Mouse (Mus musculus) olfactory bulb, adult 2 months (tissue): ENCODE measurements at regions not wholly inside any gene's neighbourhood (a gene's known extent, or its start where the extent isn't known, plus 50 kb on each side); places are given as distances from the start of the nearest gene placed in this dataset.

Experiments
- CTCF ChIP-seq: fragments of 200-500 bp; IDR thresholded peaks from 2 replicates; pipeline ENCODE4 v1.5.1; 2012; ENCODE audit warnings: low read depth, mild to moderate bottlenecking, low read length, moderate library complexity; ENCODE audit not compliant: insufficient read depth
- POLR2A ChIP-seq: fragments of 200-500 bp; IDR thresholded peaks from 2 replicates; pipeline ENCODE4 v1.6.1; 2012; ENCODE audit warnings: mild to moderate bottlenecking, low read depth, low read length, moderate library complexity; ENCODE audit not compliant: insufficient read depth

DNA sequence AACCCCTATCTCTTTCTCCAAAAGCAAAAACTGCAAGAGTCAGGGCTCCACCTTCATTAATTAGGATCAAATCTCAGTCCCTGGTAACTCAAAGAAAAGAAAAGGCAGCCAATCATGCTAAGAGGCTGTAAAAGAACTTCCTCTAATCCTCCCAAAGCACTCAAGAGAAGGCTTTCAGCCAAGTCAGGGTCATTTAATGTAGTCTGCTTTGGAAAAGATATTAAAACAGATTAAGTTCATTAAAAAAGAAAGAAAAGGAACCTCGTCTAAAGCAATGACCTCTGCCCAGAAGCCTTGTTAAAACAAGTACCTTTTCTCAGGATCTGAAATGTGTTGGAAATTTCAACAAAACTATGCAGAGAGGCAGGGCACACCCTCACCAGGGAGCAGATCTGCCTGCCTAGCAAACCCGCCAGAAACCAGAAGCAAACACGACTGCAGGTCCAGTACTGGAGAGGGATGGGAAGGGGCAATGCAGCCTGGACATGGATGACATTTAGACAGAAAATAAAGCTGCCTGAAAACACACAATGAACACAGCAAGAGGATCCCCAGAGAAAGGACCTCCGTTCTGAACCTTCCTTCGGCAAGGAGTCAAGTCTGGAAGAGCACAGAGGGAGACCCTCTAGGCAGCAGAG, 649.9 kb upstream of the Cdh5 start:
- TF ChIP-seq CTCF = no peak
- TF ChIP-seq POLR2A = no peak
